12 mouse cellular contexts compared by ENCODE assay signal in the genomic region with DNA sequence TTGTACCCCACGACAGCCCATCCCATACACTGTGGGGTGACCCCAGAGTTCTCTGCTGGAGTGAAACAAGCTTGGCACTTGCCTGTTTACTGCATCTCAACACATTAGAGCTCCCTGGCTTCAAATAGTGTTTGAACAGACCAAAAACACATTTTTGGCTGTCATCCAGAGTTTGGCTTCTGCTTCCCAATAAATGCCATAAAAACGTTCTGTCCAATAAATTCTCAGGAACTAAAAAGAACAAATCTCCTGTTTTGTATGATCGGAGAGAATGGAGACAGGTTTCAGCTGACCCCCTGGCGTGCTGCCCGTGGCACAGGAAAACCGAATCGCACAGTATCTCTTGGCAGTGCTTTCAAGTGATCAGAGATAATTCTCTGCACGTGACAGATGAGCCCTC. TPM values are rescaled to one million over a fixed set of nuclear protein-coding genes. Genes with fewer than 3 reads are reported as not detected.
DNase-seq lines count a peak whose midpoint lies in the region; ATAC-seq and TF ChIP-seq lines count a peak whose summit lies in the region.
"Had no signal": no experiment of that assay in that cellular context is flagged by ENCODE, and none has a peak within 500 bp of the region (broad histone marks: within the 10 kb centered on the region; RNA-seq: fewer than 3 reads in every experiment).

No protein-coding gene starts in this region.

- no peak; the same call in 1 of the 2 replicates for ATAC-seq in hindbrain, embryonic 14.5 days (ENCODE audit: low FRiP score)
- ATAC-seq in hindbrain, embryonic 11.5 days (ENCODE audit: low FRiP score): no peak
- no peak for ATAC-seq in midbrain, embryonic 14.5 days (ENCODE audit: low FRiP score, low TSS enrichment)
- no peak for ATAC-seq in midbrain, embryonic 11.5 days (ENCODE audit: low FRiP score)
- peak; percentile 49 for ATAC-seq in limb, embryonic 14.5 days (ENCODE audit: low FRiP score, low read depth)

- no peak overlapping the region for H3K4me3 ChIP-seq in hindbrain, embryonic 14.5 days (replicated peaks; ENCODE audit: low read length)
- H3K4me3 ChIP-seq in hindbrain, embryonic 11.5 days (ENCODE audit: low read depth, low read length): no peak overlapping the region
- H3K4me3 ChIP-seq in midbrain, embryonic 14.5 days (replicated peaks; ENCODE audit: low read depth, low read length): no peak overlapping the region
- H3K4me3 ChIP-seq in midbrain, embryonic 11.5 days (ENCODE audit: low read depth, low read length): no peak overlapping the region
- H3K4me3 ChIP-seq in limb, embryonic 14.5 days (replicated peaks; ENCODE audit: low read length): no peak overlapping the region
- H3K4me3 ChIP-seq: embryonic facial prominence, embryonic 15.5 days; heart, embryonic 13.5 days; midbrain, embryonic 12.5 days had no signal

- H3K27ac ChIP-seq in hindbrain, embryonic 14.5 days: no peak overlapping the region
- no peak overlapping the region for H3K27ac ChIP-seq in hindbrain, embryonic 11.5 days (ENCODE audit: low read depth, low read length)
- no peak overlapping the region for H3K27ac ChIP-seq in midbrain, embryonic 14.5 days (replicated peaks; ENCODE audit: low read depth, low read length)
- no peak overlapping the region for H3K27ac ChIP-seq in midbrain, embryonic 11.5 days (ENCODE audit: low read depth, low read length)
- H3K27ac ChIP-seq in limb, embryonic 14.5 days (replicated peaks; ENCODE audit: low read depth, low read length): no peak overlapping the region
- H3K27ac ChIP-seq: embryonic facial prominence, embryonic 15.5 days; heart, embryonic 13.5 days; midbrain, embryonic 12.5 days had no signal

- no peak overlapping the region for H3K4me2 ChIP-seq in hindbrain, embryonic 14.5 days (replicated peaks)
- no peak overlapping the region for H3K4me2 ChIP-seq in hindbrain, embryonic 11.5 days (replicated peaks; ENCODE audit: low read depth, low read length)
- H3K4me2 ChIP-seq in midbrain, embryonic 14.5 days (ENCODE audit: low read length): no peak overlapping the region
- H3K4me2 ChIP-seq in midbrain, embryonic 11.5 days: no peak overlapping the region
- no peak overlapping the region for H3K4me2 ChIP-seq in limb, embryonic 14.5 days (replicated peaks; ENCODE audit: low read depth, low read length, severe bottlenecking)
- H3K4me2 ChIP-seq: embryonic facial prominence, embryonic 15.5 days; heart, embryonic 13.5 days; midbrain, embryonic 12.5 days had no signal

- no peak overlapping the region for H3K9ac ChIP-seq in hindbrain, embryonic 14.5 days
- no peak overlapping the region for H3K9ac ChIP-seq in hindbrain, embryonic 11.5 days (ENCODE audit: low read depth, low read length)
- H3K9ac ChIP-seq in midbrain, embryonic 14.5 days (replicated peaks; ENCODE audit: low read length): no peak overlapping the region
- no peak overlapping the region for H3K9ac ChIP-seq in midbrain, embryonic 11.5 days (ENCODE audit: low read length)
- no peak overlapping the region for H3K9ac ChIP-seq in limb, embryonic 14.5 days (ENCODE audit: low read depth, low read length, severe bottlenecking)
- H3K9ac ChIP-seq: embryonic facial prominence, embryonic 15.5 days; heart, embryonic 13.5 days; midbrain, embryonic 12.5 days had no signal

- no peaks in the 10 kb centered on the region for H3K9me3 ChIP-seq in hindbrain, embryonic 14.5 days (ENCODE audit: control insufficient read depth, low read length)
- no peaks in the 10 kb centered on the region for H3K9me3 ChIP-seq in hindbrain, embryonic 11.5 days (ENCODE audit: control insufficient read depth, low read length)
- H3K9me3 ChIP-seq in midbrain, embryonic 14.5 days (ENCODE audit: control insufficient read depth, low read length): no peaks in the 10 kb centered on the region
- no peaks in the 10 kb centered on the region for H3K9me3 ChIP-seq in midbrain, embryonic 11.5 days (ENCODE audit: control insufficient read depth, low read length)
- no peaks in the 10 kb centered on the region for H3K9me3 ChIP-seq in limb, embryonic 14.5 days (ENCODE audit: control insufficient read depth, low read length)
- H3K9me3 ChIP-seq: embryonic facial prominence, embryonic 15.5 days; heart, embryonic 13.5 days; midbrain, embryonic 12.5 days had no signal

- no peak for TF ChIP-seq POLR2A in limb, embryonic 14.5 days (IDR thresholded peaks at IDR 0.05; ENCODE audit: borderline replicate concordance, extremely low read depth, insufficient read depth, insufficient read length)

- DNase-seq in hindbrain, embryonic 14.5 days (ENCODE audit: low spot score): peak; percentile 27
- no peak for DNase-seq in hindbrain, embryonic 11.5 days (ENCODE audit: low spot score)
- DNase-seq in midbrain, embryonic 14.5 days: peak; percentile 31
- DNase-seq in midbrain, embryonic 11.5 days (ENCODE audit: low spot score, missing footprints): no peak
- DNase-seq in cerebellum, adult 8-10 months: peak; percentile 56
- peak; percentile 82 for DNase-seq in limb, embryonic 14.5 days (ENCODE audit: low spot score)
- no peak for DNase-seq in thymus, postnatal 14 days
- no peak for DNase-seq in heart, adult 9 months (ENCODE audit: low spot score in 2 of 2)
- DNase-seq: thymus, adult 2 months had no signal

- no peaks in the 10 kb centered on the region for H3K4me1 ChIP-seq in hindbrain, embryonic 14.5 days (replicated peaks; ENCODE audit: control insufficient read depth, insufficient read depth, low read length)
- H3K4me1 ChIP-seq in hindbrain, embryonic 11.5 days (replicated peaks; ENCODE audit: control insufficient read depth, insufficient read depth, low read length): no peaks in the 10 kb centered on the region
- no peaks in the 10 kb centered on the region for H3K4me1 ChIP-seq in midbrain, embryonic 14.5 days (ENCODE audit: control insufficient read depth, insufficient read depth, low read length)
- no peaks in the 10 kb centered on the region for H3K4me1 ChIP-seq in midbrain, embryonic 11.5 days (ENCODE audit: control insufficient read depth, insufficient read depth, low read length)
- H3K4me1 ChIP-seq in limb, embryonic 14.5 days (ENCODE audit: control insufficient read depth, insufficient read depth, low read length): 0 out of 2 replicates have a peak, but pooled peaks cover 7% of the 10 kb centered on the region
- H3K4me1 ChIP-seq: midbrain, embryonic 12.5 days had no signal

- 61% methylated on average over 8 of the region's 8 CpGs for WGBS in hindbrain, embryonic 14.5 days
- 85% methylated on average over 8 of the region's 8 CpGs for WGBS in hindbrain, embryonic 11.5 days
- WGBS in midbrain, embryonic 14.5 days: 65% methylated on average over 8 of the region's 8 CpGs
- 82% methylated on average over 8 of the region's 8 CpGs for WGBS in midbrain, embryonic 11.5 days
- 26% methylated on average over 8 of the region's 8 CpGs for WGBS in limb, embryonic 14.5 days

- H3K27me3 ChIP-seq in hindbrain, embryonic 14.5 days (ENCODE audit: control insufficient read depth, insufficient read depth, low read length): no peaks in the 10 kb centered on the region
- no peaks in the 10 kb centered on the region for H3K27me3 ChIP-seq in hindbrain, embryonic 11.5 days (ENCODE audit: control insufficient read depth, insufficient read depth, low read length)
- H3K27me3 ChIP-seq in midbrain, embryonic 14.5 days (ENCODE audit: control insufficient read depth, insufficient read depth, low read length): no peaks in the 10 kb centered on the region
- H3K27me3 ChIP-seq in midbrain, embryonic 11.5 days (ENCODE audit: control insufficient read depth, insufficient read depth, low read length): no peaks in the 10 kb centered on the region
- no peaks in the 10 kb centered on the region for H3K27me3 ChIP-seq in limb, embryonic 14.5 days (ENCODE audit: control insufficient read depth, insufficient read depth, low read length)
- H3K27me3 ChIP-seq: embryonic facial prominence, embryonic 15.5 days; heart, embryonic 13.5 days; midbrain, embryonic 12.5 days had no signal

- H3K36me3 ChIP-seq in hindbrain, embryonic 14.5 days (replicated peaks; ENCODE audit: control insufficient read depth, insufficient read depth): no peaks in the 10 kb centered on the region
- H3K36me3 ChIP-seq in hindbrain, embryonic 11.5 days (ENCODE audit: control insufficient read depth, insufficient read depth, low read length): no peaks in the 10 kb centered on the region
- H3K36me3 ChIP-seq in midbrain, embryonic 14.5 days (ENCODE audit: control insufficient read depth, insufficient read depth, low read length): no peaks in the 10 kb centered on the region
- no peaks in the 10 kb centered on the region for H3K36me3 ChIP-seq in midbrain, embryonic 11.5 days (ENCODE audit: control insufficient read depth, insufficient read depth, low read length)
- no peaks in the 10 kb centered on the region for H3K36me3 ChIP-seq in limb, embryonic 14.5 days (ENCODE audit: control insufficient read depth, insufficient read depth, low read length)
- H3K36me3 ChIP-seq: embryonic facial prominence, embryonic 15.5 days; heart, embryonic 13.5 days; midbrain, embryonic 12.5 days had no signal

RNA-seq across cellular contexts. Expression of gene Arsb, which starts 16.2 kb away (rescaled TPM):
- polyA plus RNA-seq in hindbrain, embryonic 14.5 days (2014; fragmentation: Nextera tagmentation; extraction: Ambion mirVana): 10.9 and 12.1 TPM in 2 replicates
- 6.4 and 7.0 TPM in 2 replicates for polyA plus RNA-seq in hindbrain, embryonic 11.5 days (2014; fragmentation: Nextera tagmentation; extraction: Ambion mirVana)
- 8.6 and 12.7 TPM in 2 replicates for polyA plus RNA-seq in midbrain, embryonic 14.5 days (2014; fragmentation: Nextera tagmentation; extraction: Ambion mirVana)
- polyA plus RNA-seq in midbrain, embryonic 11.5 days (2014; fragmentation: Nextera tagmentation; extraction: Ambion mirVana): 9.9 and 10.8 TPM in 2 replicates
- 40.4 and 48.1 TPM in 2 replicates for polyA plus RNA-seq in limb, embryonic 14.5 days (2012; rRNA removed)
- polyA plus RNA-seq in limb, embryonic 14.5 days (2014; fragmentation: Nextera tagmentation; extraction: Ambion mirVana): 21.0 and 21.9 TPM in 2 replicates

Comparison
In these comparisons a context has a peak if more than half of its experiments do, and no peak if none do; other contexts are left out.
1. DNase-seq: peak in hindbrain, embryonic 14.5 days (single experiment), midbrain, embryonic 14.5 days (single experiment), cerebellum, adult 8-10 months (single experiment) and limb, embryonic 14.5 days (single experiment); none in hindbrain, embryonic 11.5 days (single experiment), midbrain, embryonic 11.5 days (single experiment), thymus, postnatal 14 days (single experiment) and heart, adult 9 months (0 of 2).